Mouse (Mus musculus) mesoderm, embryonic 11.5 days (tissue): ENCODE measurements around the gene Tcf3.

ENCODE experiments used
- DNase-seq: peaks from one replicate; pipeline ENCODE4 v3.0.0-alpha.2; 2012; ENCODE audit warnings: low read depth, low spot score

Gene Tcf3

GRCm38 (mm10) chr10:80433513-80434232, at the start of gene Tcf3:
TSS of gene Tcf3 (minus strand) at chr10:80433647.
- peak; percentile 97 for DNase-seq

- no peak for DNase-seq
These were observed 47.6 kb upstream of the Tcf3 start for GRCm38 (mm10) chr10:80481002-80481401.

DNA sequence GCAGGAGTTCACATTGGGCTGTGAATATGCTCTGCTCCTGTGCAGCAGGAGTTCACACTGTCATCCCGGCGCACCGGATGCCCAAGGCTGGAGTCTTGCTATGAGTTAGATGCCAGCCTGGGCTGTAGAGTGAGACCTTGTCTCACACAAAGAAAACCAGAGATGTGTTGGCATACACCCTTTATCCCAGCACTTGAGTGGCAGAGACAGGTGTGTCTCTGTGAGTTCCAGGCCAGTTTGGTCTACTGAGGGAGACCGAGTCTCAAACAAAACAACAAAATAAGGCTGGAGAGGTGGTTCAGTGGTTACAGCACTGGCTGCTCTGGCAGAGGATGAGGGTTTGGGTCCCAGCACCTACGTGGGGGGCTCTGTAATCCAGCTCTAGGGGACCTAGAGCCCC, 45.1 kb upstream of the Tcf3 start:
- DNase-seq, result no peak

- peak; percentile 90 for DNase-seq
These were observed 42.0 kb upstream of the Tcf3 start for GRCm38 (mm10) chr10:80475290-80475959.

DNA sequence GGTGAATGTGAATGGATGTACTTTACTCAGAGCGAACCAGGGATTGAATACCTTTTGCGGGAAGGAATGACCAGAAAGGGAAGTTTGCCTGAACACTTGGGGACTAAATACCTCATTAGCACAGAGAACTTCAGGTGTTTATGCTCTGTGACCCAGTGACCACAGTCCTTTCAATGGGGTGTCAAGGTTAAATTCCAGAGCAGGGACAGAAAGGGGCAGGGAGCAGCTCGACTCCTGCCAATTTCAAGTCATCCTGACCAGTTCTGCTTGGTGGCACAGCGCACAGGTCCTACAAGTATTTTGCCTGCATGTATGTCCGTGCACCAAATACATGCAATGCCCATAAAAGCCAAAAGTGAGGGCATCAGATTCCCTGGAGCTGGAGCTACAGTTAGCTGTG, 31.6 kb upstream of the Tcf3 start:
- DNase-seq, result no peak

- DNase-seq, result peak; percentile 24
These were observed 31.1 kb upstream of the Tcf3 start for GRCm38 (mm10) chr10:80464381-80465035.

DNA sequence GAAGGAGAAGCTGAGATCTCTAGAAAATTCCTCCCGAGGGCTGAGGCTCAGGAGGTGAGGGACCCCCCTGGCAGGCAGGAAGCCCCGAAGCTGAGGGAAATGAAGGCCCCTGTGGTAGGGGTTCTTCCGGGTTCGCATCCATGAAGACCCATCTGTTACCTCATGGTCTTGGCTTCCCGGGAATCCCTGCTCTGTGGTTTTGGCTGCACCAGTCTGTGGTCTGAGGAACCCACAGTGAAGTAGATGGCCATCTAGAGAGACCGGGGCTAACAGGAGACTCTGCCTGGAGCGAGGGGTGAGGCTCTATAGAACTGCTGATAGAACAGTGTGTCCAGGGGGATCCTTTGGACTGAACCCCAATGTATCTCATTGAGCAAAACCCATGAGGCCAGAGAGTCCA, 27.9 kb upstream of the Tcf3 start:
- DNase-seq, result no peak

- no peak for DNase-seq
These were observed 26.9 kb upstream of the Tcf3 start for GRCm38 (mm10) chr10:80460324-80460723.

GRCm38 (mm10) chr10:80459671-80460070, 26.2 kb upstream of the Tcf3 start:
- no peak for DNase-seq

- DNase-seq, result no peak
These were observed 25.8 kb upstream of the Tcf3 start for GRCm38 (mm10) chr10:80459236-80459635.

GRCm38 (mm10) chr10:80455697-80456096, 22.2 kb upstream of the Tcf3 start:
- DNase-seq, result no peak

DNA sequence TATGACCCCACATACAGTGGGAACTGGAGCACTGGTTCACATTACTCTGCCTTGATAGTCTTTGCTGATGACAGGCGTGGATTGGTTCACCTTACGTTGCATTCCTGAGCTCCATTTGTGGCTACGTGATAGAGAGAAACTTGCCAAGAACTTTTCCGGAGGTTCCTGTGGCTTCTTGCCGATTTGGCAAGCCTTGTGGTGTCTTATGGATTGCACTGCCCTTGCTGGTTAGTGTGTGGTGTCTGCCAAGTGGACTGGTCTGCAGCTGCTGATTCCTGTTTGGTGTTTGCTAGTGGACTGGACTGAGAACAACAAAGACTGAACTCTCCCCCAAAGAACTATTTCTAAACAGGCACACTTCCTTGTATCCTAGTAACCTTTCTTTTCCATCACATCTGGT, 21.3 kb upstream of the Tcf3 start:
- DNase-seq, result no peak

DNA sequence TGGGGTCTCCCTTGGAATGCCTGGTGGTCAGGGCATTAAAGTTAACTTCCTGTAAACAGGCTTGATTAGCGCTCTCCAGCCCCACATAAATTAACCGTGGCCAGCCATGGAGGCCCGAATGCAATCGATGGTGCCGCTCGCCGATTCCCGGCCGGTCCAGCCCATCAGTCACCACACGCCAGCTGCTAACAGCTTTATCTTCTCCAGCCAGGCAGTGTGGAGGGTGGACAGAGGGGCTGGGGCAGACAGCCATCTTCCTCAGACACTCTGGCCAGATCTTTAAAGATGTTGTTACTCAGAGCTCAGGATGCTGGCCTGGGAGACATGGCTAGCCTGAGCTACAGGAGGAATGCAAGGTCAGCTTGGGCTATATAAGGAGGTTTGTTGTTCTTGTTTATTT, 20.2 kb upstream of the Tcf3 start:
- DNase-seq, result no peak

DNA sequence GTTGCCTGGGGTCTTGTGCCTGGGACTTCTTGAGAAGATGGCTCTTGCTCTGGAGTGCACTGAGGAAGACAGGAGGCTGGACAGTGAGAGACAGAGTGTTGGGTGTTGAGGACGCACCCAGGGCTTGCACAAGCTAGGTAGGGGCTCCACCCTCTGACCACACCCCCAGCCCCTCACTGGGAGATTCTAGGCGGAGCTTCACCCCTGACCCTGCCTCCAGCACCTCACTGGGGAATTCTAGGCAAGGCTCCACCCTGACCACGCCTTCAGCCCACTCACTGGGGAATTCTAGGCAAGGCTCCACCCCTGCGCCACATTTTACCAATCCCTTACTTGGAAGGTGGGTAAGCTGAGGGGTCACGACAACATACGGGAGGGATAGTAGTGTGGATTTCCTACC, 17.2 kb upstream of the Tcf3 start:
- DNase-seq, result peak; percentile 32

DNA sequence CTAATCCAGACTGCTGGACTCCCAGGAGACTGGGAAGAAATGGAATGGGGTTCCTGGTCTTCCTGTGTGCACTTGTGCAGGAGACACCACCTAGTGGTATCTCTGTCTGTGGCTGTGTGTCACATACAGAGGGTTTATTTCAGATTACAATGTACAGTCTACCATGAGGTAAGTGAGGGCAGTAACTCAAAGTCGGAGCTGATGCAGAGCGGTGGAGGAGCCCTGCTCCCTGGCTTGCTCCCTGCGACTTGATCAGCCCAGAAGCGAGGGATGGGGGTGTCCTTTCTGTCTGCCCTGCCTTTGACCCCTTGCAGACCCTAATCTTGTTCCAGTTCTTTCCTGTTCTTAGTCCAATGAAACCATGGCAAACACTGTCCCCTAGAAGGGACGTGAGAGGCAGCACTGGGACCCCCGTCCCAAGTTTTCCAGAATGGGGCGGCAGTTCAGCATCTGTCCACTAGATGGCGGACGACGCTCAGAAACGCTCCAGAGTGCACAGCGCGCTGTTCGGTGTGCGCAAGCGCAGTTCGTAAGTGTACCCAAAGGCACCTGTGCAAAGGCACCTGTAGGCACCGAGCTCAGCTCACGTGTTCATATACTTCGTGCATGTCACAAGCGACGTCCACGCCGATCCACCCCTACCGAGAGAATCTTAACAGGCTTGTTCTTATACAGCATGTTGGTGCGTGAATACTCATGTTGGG, 12.6 kb upstream of the Tcf3 start:
- DNase-seq, result peak; percentile 83

GRCm38 (mm10) chr10:80445052-80445451, 11.6 kb upstream of the Tcf3 start:
- DNase-seq, result no peak

- DNase-seq, result no peak
These were observed 11.0 kb upstream of the Tcf3 start for GRCm38 (mm10) chr10:80444339-80445045.

DNA sequence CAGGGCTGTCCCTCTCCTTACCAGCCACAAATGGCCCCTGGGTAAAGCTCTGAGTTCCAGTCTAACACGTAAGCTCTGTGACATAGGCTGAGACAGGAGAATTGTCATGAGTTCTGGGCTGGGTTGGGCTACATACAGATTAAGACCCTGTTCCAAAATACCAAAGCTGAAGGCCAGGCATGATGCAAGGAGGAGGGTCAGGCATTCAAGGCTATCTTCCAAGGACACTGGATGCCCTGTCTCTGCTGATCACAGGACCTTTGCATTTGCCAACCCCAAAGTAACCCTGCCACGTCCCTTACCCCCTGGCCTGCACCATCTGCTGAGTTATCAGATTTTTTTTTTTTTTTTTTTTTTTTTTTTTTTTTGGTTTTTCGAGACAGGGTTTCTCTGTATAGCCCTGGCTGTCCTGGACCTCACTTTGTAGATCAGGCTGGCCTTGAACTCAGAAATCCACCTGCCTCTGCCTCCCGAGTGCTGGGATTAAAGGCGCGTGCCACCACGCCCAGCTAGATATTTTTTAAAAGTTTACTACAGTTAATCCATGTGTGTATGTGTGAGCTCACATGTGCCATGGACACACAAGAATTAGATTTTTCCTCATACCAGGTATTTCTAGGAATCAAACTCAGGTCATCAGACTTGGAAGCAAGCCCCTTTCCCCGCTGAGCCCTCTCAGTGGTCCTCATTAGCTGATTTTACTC, 10.3 kb upstream of the Tcf3 start:
- no peak for DNase-seq

DNA sequence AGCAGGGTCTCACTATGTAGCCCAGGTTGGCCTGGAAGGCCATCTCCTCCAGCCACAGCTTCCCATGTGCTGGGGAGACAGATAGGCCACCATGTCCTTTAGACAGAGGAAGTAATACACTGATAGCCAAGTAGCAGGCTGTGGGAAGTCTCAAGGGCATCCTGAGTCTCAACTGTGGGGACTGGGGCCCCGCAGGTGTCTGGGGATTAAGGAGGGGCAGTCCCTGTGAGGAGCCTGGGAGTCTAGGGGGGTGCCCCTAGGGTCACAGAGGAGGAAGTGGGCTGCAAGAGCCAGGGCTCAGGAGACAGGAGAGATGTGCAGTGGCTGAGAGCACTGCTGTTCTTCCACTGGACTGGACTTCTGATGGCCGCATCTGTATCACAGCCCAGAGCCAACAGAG, 9.5 kb upstream of the Tcf3 start:
- no peak for DNase-seq

DNA sequence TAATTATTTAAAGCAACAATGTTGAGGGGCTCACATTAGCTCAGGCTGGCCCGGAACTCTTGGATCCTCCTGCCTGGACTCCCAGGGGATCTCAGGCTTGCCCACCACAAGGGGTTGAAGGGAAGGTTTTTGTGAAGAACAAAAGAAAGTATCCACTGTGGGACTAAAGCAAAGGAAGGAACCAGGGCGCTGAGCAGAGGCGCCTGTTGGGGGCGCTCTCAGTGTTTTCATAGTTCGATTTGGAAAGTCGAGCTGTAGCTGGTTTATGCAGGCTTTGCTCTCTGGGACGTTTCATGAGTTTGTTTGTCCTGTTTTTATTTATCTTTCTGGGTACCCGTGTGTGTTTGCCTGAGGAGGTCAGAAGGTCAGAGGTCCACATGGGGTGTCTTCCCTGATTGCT, 8.2 kb upstream of the Tcf3 start:
- no peak for DNase-seq

GRCm38 (mm10) chr10:80440031-80440430, 6.6 kb upstream of the Tcf3 start:
- DNase-seq, result no peak
